Mouse (Mus musculus): ENCODE data around the gene Tmem235. TPM values are rescaled to one million over a fixed set of nuclear protein-coding genes. Genes with fewer than 3 reads are reported as not detected.

The Tmem235 gene
- polyA plus RNA-seq, 1 experiment from 2014 or later: 0.07 TPM

DNA sequence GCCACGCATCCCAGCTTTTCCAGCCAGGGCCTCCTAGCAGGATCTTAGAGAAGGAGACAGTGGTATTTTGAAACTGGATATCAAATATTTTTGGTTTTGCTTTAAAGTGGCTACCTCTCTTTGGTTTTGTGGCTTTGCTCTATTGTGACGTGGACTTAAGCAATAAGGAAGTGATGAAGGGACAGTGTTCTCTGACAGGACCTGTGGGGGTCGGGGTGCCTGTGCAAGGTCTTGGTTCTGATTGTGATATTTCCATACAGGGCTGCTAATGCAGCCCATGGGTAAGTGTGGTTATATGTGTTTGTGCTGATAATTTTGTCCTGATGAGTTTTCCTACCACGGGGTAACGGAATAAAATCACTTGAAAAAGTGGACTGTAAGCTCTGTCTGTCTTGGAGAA, 5.2 kb upstream of the Tmem235 start:
- H3K4me1 ChIP-seq (ENCODE audit: control insufficient read depth, insufficient read depth, low read length): peaks cover 13% of the 10 kb centered on the region
- H3K36me3 ChIP-seq (ENCODE audit: control insufficient read depth, insufficient read depth, low read length): peaks cover 33% of the 10 kb centered on the region
- no peaks in the 10 kb centered on the region for H3K9me3 ChIP-seq (ENCODE audit: control insufficient read depth, low read length)
- H3K27ac ChIP-seq (ENCODE audit: low read length): no peak overlapping the region
- 90% methylated on average over 5 of the region's 5 CpGs for WGBS
- H3K27me3 ChIP-seq (replicated peaks; ENCODE audit: control insufficient read depth, insufficient read depth, low read length): peaks cover 10% of the 10 kb centered on the region
- no peak overlapping the region for H3K9ac ChIP-seq (ENCODE audit: low read depth, low read length)
- ATAC-seq: no peak
- H3K4me2 ChIP-seq (ENCODE audit: low read depth, low read length): no peak overlapping the region
- no peak overlapping the region for H3K4me3 ChIP-seq (ENCODE audit: low read length)

DNA sequence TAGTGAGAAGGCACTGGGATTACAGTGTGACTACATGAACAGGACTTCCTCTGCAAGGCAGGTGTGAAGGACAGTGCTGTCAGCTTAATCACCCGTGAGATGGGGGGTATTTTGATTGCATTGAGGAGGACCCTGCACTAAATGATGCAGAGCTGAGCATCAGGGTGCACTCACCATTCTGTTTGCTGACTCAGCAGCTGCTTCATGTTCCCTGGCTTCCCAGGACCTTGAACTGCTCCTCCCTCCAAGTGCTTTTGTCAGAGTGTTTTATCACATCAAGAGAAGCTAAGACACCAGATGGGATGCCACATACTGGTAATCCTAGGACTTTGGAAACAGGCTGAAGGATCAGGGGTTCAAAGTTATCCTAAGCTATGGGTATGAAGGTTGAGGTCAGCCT, 4.6 kb upstream of the Tmem235 start:
- Histone ChIP-seq H3K9ac (ENCODE audit: low read depth, low read length) (no peak overlapping the region), H3K4me2 (ENCODE audit: low read depth, low read length) (no peak overlapping the region), H3K27ac (ENCODE audit: low read length) (no peak overlapping the region), H3K4me1 (ENCODE audit: control insufficient read depth, insufficient read depth, low read length) (peaks cover 12% of the 10 kb centered on the region), H3K9me3 (ENCODE audit: control insufficient read depth, low read length) (no peaks in the 10 kb centered on the region), H3K4me3 (ENCODE audit: low read length) (no peak overlapping the region), H3K36me3 (ENCODE audit: control insufficient read depth, insufficient read depth, low read length) (peaks cover 33% of the 10 kb centered on the region), H3K27me3 (replicated peaks; ENCODE audit: control insufficient read depth, insufficient read depth, low read length) (peaks cover 13% of the 10 kb centered on the region)
- no peak for ATAC-seq
- 74% methylated on average over 1 of the region's 1 CpGs for WGBS

DNA sequence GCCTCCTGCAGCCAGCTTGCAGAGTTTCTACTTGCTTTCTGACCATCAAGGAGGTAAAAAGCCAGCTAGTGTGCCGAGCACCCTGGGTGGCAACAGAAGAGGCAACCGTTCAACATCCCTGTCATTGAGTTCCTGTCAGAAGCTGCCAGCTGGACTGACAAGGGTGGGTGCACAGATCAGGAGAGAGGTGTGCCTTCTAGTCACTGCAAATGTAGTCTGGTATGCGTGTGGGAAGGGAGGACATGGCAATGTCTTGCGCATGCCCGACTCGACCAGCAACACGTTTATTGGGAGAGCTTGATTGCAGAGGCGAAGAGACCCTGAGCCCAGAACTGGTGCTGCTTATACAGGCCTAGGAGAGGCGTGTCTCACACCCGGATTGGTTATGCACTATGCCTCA, 3.1 kb upstream of the Tmem235 start:
- Histone ChIP-seq H3K4me2 (ENCODE audit: low read depth, low read length) (no peak overlapping the region), H3K9ac (ENCODE audit: low read depth, low read length) (no peak overlapping the region), H3K4me3 (ENCODE audit: low read length) (no peak overlapping the region), H3K27ac (ENCODE audit: low read length) (no peak overlapping the region), H3K36me3 (ENCODE audit: control insufficient read depth, insufficient read depth, low read length) (peaks cover 29% of the 10 kb centered on the region), H3K4me1 (ENCODE audit: control insufficient read depth, insufficient read depth, low read length) (peaks cover 10% of the 10 kb centered on the region), H3K9me3 (ENCODE audit: control insufficient read depth, low read length) (no peaks in the 10 kb centered on the region), H3K27me3 (replicated peaks; ENCODE audit: control insufficient read depth, insufficient read depth, low read length) (peaks cover 16% of the 10 kb centered on the region)
- no peak for ATAC-seq
- 95% methylated on average over 9 of the region's 10 CpGs for WGBS

DNA sequence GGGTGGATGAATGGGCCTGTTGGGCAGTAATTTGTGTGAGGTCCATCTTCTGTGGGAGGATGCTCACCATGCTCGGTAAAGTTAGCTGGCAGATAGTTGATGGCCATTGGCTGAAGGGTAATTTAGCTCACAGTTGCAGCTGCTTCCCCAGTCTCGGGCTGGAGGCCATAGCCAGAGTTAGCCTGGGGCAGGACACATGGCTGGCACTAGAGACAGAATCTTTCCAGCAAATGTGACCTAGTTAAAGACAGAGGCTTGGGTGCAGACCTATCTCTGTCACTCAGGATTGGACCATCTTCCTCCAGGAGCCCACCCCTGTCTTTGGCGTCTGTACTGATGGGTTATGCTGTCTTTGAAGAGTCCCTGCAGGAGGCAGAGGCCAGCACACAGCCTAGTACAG, 2.2 kb upstream of the Tmem235 start:
- H3K9ac ChIP-seq (ENCODE audit: low read depth, low read length): no peak overlapping the region
- no peak overlapping the region for H3K27ac ChIP-seq (ENCODE audit: low read length)
- no peak overlapping the region for H3K4me3 ChIP-seq (ENCODE audit: low read length)
- no peak for ATAC-seq
- peaks cover 17% of the 10 kb centered on the region for H3K4me1 ChIP-seq (ENCODE audit: control insufficient read depth, insufficient read depth, low read length)
- no peaks in the 10 kb centered on the region for H3K9me3 ChIP-seq (ENCODE audit: control insufficient read depth, low read length)
- 56% methylated on average over 3 of the region's 3 CpGs for WGBS
- H3K27me3 ChIP-seq (replicated peaks; ENCODE audit: control insufficient read depth, insufficient read depth, low read length): peaks cover 16% of the 10 kb centered on the region
- peaks cover 25% of the 10 kb centered on the region for H3K36me3 ChIP-seq (ENCODE audit: control insufficient read depth, insufficient read depth, low read length)
- no peak overlapping the region for H3K4me2 ChIP-seq (ENCODE audit: low read depth, low read length)

DNA sequence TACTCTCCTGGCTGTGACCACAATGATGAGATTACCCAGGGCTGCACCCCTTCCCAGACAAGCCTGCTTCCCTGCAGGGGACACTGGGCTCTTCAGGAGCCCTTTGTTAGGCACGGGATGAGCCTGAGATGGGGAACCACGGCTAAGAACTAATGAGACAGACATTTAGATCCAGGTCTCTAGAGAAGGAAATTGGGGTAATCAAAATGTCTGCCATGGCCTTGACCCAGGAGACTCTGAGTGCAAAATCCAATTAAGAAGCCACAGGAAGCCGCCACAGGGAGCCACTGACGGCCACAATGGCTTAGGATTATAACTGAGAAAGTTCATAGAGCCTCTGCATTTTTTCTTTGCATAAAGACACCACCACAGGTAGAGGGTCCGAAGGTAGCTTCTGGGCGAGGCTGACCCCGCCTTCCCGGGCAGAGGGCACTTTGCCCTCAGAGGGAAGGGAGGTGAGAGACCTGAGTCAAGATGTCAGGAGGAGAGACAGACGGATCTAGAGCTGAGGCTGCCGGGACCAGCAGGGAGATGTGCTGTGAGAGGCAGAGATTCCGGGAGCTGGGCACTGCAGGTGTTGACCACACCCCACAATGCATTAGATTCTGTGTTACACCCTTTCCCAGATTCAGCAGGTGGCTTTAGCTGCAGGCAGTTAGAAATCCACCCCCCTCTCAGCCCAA, 2.8 kb downstream of the Tmem235 start:
- Histone ChIP-seq H3K27ac (ENCODE audit: low read length) (peak overlapping the region; percentile 92), H3K36me3 (ENCODE audit: control insufficient read depth, insufficient read depth, low read length) (no peaks in the 10 kb centered on the region), H3K9ac (ENCODE audit: low read depth, low read length) (peak overlapping the region; percentile 56), H3K9me3 (ENCODE audit: control insufficient read depth, low read length) (no peaks in the 10 kb centered on the region), H3K27me3 (replicated peaks; ENCODE audit: control insufficient read depth, insufficient read depth, low read length) (peaks cover 16% of the 10 kb centered on the region), H3K4me1 (ENCODE audit: control insufficient read depth, insufficient read depth, low read length) (peaks cover 37% of the 10 kb centered on the region), H3K4me2 (ENCODE audit: low read depth, low read length) (peak overlapping the region; percentile 43), H3K4me3 (ENCODE audit: low read length) (peak overlapping the region; percentile 27)
- peak; percentile 82 for ATAC-seq
- WGBS: 29% methylated on average over 11 of the region's 11 CpGs

DNA sequence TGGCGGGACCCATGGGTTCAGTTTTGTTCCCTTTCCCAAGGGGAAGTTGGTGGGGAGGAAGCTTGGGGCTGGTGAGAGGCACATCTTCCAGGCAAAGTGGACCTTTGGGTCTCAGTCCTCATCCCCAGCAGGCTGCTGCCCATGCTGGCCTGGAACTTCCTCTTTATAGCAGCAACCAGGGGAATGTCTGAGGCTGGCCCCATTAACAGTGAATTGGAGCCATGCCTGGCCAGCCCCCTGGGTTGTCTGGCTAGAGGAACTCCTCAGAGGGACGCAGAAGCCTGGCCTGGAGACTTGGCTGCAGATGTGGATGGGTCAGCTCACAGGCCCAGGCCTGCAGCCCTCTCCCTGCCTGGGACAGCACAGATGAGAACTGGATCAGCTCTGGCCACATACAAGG, 4.3 kb downstream of the Tmem235 start:
- 67% methylated on average over 2 of the region's 2 CpGs for WGBS
- H3K9me3 ChIP-seq (ENCODE audit: control insufficient read depth, low read length): no peaks in the 10 kb centered on the region
- H3K36me3 ChIP-seq (ENCODE audit: control insufficient read depth, insufficient read depth, low read length): no peaks in the 10 kb centered on the region; the same call in 1 of the 2 replicates
- H3K27me3 ChIP-seq (replicated peaks; ENCODE audit: control insufficient read depth, insufficient read depth, low read length): peaks cover 11% of the 10 kb centered on the region
- no peak for ATAC-seq
- H3K4me3 ChIP-seq (ENCODE audit: low read length): no peak overlapping the region
- peaks cover 38% of the 10 kb centered on the region for H3K4me1 ChIP-seq (ENCODE audit: control insufficient read depth, insufficient read depth, low read length)
- peak overlapping the region; percentile 92 for H3K27ac ChIP-seq (ENCODE audit: low read length)
- no peak overlapping the region for H3K4me2 ChIP-seq (ENCODE audit: low read depth, low read length)
- 0 out of 2 replicates have a peak overlapping the region, but pooled peaks have one; percentile 56 for H3K9ac ChIP-seq (ENCODE audit: low read depth, low read length)

DNA sequence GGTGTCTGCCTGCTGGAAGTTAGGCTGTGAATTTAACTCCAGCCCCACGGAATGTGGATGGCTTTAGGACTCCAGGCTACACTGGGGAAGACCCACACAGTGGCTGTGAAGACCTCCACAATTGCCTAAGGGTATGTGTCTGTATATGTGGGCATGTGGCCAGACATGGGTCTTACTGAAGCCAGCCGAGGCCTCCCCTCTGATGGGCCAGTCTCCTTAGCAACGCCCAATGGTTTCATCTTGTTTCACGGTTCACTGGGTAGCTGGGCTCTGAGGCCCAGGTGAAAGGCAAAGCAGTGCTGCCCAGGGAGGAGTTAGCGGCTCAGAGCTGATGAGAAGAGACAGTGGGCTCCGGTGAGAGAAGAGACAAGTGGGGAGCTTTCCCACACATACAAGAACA, 5.4 kb downstream of the Tmem235 start:
- Histone ChIP-seq H3K9ac (ENCODE audit: low read depth, low read length) (peak overlapping the region; percentile 56; the same call in 1 of the 2 replicates), H3K27me3 (replicated peaks; ENCODE audit: control insufficient read depth, insufficient read depth, low read length) (peaks cover 3% of the 10 kb centered on the region; the same call in 1 of the 2 replicates), H3K36me3 (ENCODE audit: control insufficient read depth, insufficient read depth, low read length) (no peaks in the 10 kb centered on the region; the same call in 1 of the 2 replicates), H3K27ac (ENCODE audit: low read length) (no peak overlapping the region), H3K9me3 (ENCODE audit: control insufficient read depth, low read length) (no peaks in the 10 kb centered on the region), H3K4me2 (ENCODE audit: low read depth, low read length) (no peak overlapping the region), H3K4me3 (ENCODE audit: low read length) (no peak overlapping the region), H3K4me1 (ENCODE audit: control insufficient read depth, insufficient read depth, low read length) (peaks cover 32% of the 10 kb centered on the region)
- no peak for ATAC-seq
- WGBS: 39% methylated on average over 6 of the region's 6 CpGs

DNA sequence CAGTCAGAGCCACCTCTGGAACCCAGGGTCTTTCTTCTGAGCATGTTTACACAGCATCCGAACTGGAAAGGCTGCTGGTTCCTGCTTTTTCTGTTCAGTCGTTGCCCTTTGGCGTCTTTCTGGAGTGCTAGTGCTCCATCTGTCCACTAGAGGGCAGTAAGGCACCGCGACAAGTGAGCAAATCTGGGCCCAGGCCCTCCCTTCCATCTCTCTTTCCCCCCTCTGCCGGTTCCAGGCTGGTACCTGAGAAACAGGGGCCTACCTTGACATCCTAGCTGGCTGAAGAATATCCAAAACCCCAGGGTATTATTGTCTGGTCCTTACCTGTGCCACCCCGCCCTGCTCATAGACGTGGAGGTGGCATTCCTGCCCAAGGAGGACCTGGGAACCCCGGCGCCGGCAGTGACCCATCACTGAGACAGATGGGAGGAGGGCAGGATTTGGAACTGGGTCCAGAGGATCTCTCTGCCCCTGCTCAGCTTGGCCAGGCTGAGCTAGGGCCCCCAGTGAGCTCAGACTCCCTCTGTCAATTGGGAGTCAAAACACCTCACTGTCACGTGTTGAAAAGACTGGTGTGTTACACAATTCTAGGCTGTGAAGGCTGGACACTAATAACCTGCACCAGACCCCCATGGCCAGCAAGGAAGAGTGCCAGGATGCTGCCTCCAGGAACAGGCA, 10.3 kb downstream of the Tmem235 start:
- H3K27ac ChIP-seq (ENCODE audit: low read length): no peak overlapping the region
- H3K4me3 ChIP-seq (ENCODE audit: low read length): no peak overlapping the region
- H3K36me3 ChIP-seq (ENCODE audit: control insufficient read depth, insufficient read depth, low read length): no peaks in the 10 kb centered on the region; the same call in 1 of the 2 replicates
- 0 out of 2 replicates have a peak, but pooled peaks have one; percentile 7 for ATAC-seq
- no peaks in the 10 kb centered on the region for H3K9me3 ChIP-seq (ENCODE audit: control insufficient read depth, low read length)
- H3K9ac ChIP-seq (ENCODE audit: low read depth, low read length): 0 out of 2 replicates have a peak overlapping the region, but pooled peaks have one; percentile 24
- WGBS: 36% methylated on average over 12 of the region's 12 CpGs
- no peak overlapping the region for H3K4me2 ChIP-seq (ENCODE audit: low read depth, low read length)
- peaks cover 19% of the 10 kb centered on the region for H3K4me1 ChIP-seq (ENCODE audit: control insufficient read depth, insufficient read depth, low read length)
- H3K27me3 ChIP-seq (replicated peaks; ENCODE audit: control insufficient read depth, insufficient read depth, low read length): no peaks in the 10 kb centered on the region

DNA sequence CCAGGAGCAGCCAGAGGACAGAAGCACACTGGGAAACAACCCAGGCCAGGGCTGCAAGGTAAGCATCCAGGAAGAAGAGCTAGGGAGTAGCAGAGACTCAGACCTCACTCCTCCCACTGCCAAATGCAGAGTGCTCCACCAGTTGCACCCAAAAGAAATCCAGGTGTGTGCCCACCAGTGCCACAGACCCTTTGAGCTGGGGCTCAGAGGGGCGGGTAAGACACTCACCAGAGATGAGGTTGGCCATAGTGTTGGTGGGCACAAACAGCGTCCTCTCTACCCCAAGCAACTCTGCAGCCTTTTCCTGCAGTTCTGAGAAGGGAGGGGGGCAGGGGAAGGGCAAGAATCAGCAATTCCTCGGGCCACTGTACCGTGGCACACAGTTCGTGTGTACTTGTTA, 10.8 kb downstream of the Tmem235 start:
- H3K4me3 ChIP-seq (ENCODE audit: low read length): no peak overlapping the region
- H3K27me3 ChIP-seq (replicated peaks; ENCODE audit: control insufficient read depth, insufficient read depth, low read length): no peaks in the 10 kb centered on the region
- no peaks in the 10 kb centered on the region for H3K9me3 ChIP-seq (ENCODE audit: control insufficient read depth, low read length)
- no peak overlapping the region for H3K27ac ChIP-seq (ENCODE audit: low read length)
- peaks cover 15% of the 10 kb centered on the region for H3K4me1 ChIP-seq (ENCODE audit: control insufficient read depth, insufficient read depth, low read length)
- 69% methylated on average over 5 of the region's 5 CpGs for WGBS
- no peak overlapping the region for H3K9ac ChIP-seq (ENCODE audit: low read depth, low read length)
- H3K36me3 ChIP-seq (ENCODE audit: control insufficient read depth, insufficient read depth, low read length): no peaks in the 10 kb centered on the region; the same call in 1 of the 2 replicates
- no peak for ATAC-seq
- no peak overlapping the region for H3K4me2 ChIP-seq (ENCODE audit: low read depth, low read length)

Data from intestine, embryonic 16.5 days (tissue).